Mouse (Mus musculus): ENCODE measurements at regions not wholly inside any gene's neighbourhood (a gene's known extent, or its start where the extent isn't known, plus 50 kb on each side); places are given as distances from the start of the nearest gene placed in this dataset.
A peak's percentile ranks its signal among the peaks of the same experiment; 100 is the strongest.

GRCm38 (mm10) chrX:136321692-136322091 lies 51.6 kb downstream of the Bex3 start:
- 3% methylated on average over 3 of the region's 3 CpGs for WGBS
- H3K9me3 ChIP-seq (replicated peaks; ENCODE audit: control insufficient read depth, low read length, poor library complexity, severe bottlenecking): no peaks in the 10 kb centered on the region
- no peak overlapping the region for H3K4me2 ChIP-seq (ENCODE audit: low read length)
- H3K36me3 ChIP-seq (ENCODE audit: control insufficient read depth, insufficient read depth, low read length): no peaks in the 10 kb centered on the region
- H3K27ac ChIP-seq (ENCODE audit: low read length): no peak overlapping the region
- no peak overlapping the region for H3K9ac ChIP-seq (ENCODE audit: low read depth, low read length)
- no peaks in the 10 kb centered on the region for H3K4me1 ChIP-seq (ENCODE audit: control insufficient read depth, insufficient read depth, low read length)
- no peak for ATAC-seq
- H3K27me3 ChIP-seq (ENCODE audit: control insufficient read depth, insufficient read depth, low read depth, low read length): no peaks in the 10 kb centered on the region
- H3K4me3 ChIP-seq (ENCODE audit: low read depth, low read length): no peak overlapping the region

GRCm38 (mm10) chrX:136365809-136366208 lies 95.8 kb downstream of the Bex3 start:
- H3K36me3 ChIP-seq (ENCODE audit: control insufficient read depth, insufficient read depth, low read length): no peaks in the 10 kb centered on the region
- 39% methylated on average over 2 of the region's 2 CpGs for WGBS
- H3K27me3 ChIP-seq (ENCODE audit: control insufficient read depth, insufficient read depth, low read depth, low read length): no peaks in the 10 kb centered on the region
- ATAC-seq: no peak
- no peak overlapping the region for H3K4me2 ChIP-seq (ENCODE audit: low read length)
- no peaks in the 10 kb centered on the region for H3K4me1 ChIP-seq (ENCODE audit: control insufficient read depth, insufficient read depth, low read length)
- no peaks in the 10 kb centered on the region for H3K9me3 ChIP-seq (replicated peaks; ENCODE audit: control insufficient read depth, low read length, poor library complexity, severe bottlenecking)
- H3K4me3 ChIP-seq (ENCODE audit: low read depth, low read length): no peak overlapping the region
- H3K9ac ChIP-seq (ENCODE audit: low read depth, low read length): no peak overlapping the region
- peak overlapping the region; percentile 28; the same call in 1 of the 2 replicates for H3K27ac ChIP-seq (ENCODE audit: low read length)

All from midbrain, embryonic 16.5 days (tissue).